9 mouse cellular contexts compared by ENCODE assay signal in the genomic region with DNA sequence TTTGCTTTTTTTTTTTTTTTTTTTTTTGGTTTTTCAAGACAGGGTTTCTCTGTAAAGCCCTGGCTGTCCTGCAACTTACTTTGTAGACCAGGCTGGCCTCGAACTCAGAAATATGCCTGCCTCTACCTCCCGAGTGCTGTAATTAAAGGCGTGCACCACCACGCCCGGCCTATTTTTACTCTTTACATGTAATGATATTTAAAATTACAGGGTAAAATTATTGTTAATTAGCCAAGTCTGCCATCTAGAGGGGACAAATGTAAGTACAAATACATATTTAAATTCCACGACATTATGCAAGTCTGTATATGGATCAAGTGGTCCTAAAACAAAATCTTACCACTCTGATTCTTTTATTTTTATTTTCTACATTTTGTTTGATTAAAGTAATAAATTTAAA. TPM values are rescaled to one million over a fixed set of nuclear protein-coding genes. Genes with fewer than 3 reads are reported as not detected.
DNase-seq lines count a peak whose midpoint lies in the region; ATAC-seq and TF ChIP-seq lines count a peak whose summit lies in the region.
"Had no signal": no experiment of that assay in that cellular context is flagged by ENCODE, and none has a peak within 500 bp of the region (broad histone marks: within the 10 kb centered on the region; RNA-seq: fewer than 3 reads in every experiment).

No protein-coding gene starts in this region.

- H3K27me3 ChIP-seq in liver, adult 2 months (ENCODE audit: control insufficient read depth, insufficient read depth, low read length) = no peaks in the 10 kb centered on the region
- no peaks in the 10 kb centered on the region for H3K27me3 ChIP-seq in hindbrain, embryonic 12.5 days
- H3K27me3 ChIP-seq: embryonic facial prominence, embryonic 12.5 days had no signal

- H3K36me3 ChIP-seq in liver, adult 2 months (ENCODE audit: control insufficient read depth, insufficient read depth, low read length) = peaks cover 29% of the 10 kb centered on the region
- peaks cover 51% of the 10 kb centered on the region for H3K36me3 ChIP-seq in hindbrain, embryonic 12.5 days

- peak; percentile 41 for DNase-seq in embryo, embryonic 11 days
- DNase-seq in embryo, embryonic 9.5 days (ENCODE audit: extremely low spot score) = no peak
- peak; percentile 35 for DNase-seq in liver, adult 2 months (ENCODE audit: extremely low read depth, low read depth, low spot score)
- DNase-seq in liver (no peak), R1 (ENCODE audit: low read depth, low spot score) (peak; percentile 16)
- no peak for DNase-seq in kidney, adult 8-10 months

- no peak overlapping the region for H3K4me2 ChIP-seq in hindbrain, embryonic 12.5 days (replicated peaks)
- H3K4me2 ChIP-seq: embryonic facial prominence, embryonic 12.5 days had no signal

- no peak overlapping the region for H3K9ac ChIP-seq in liver, adult 2 months (ENCODE audit: low read depth, low read length)
- H3K9ac ChIP-seq in hindbrain, embryonic 12.5 days = no peak overlapping the region
- H3K9ac ChIP-seq: embryonic facial prominence, embryonic 12.5 days had no signal

- WGBS in liver, adult 2 months = 57% methylated on average over 6 of the region's 6 CpGs
- 87% methylated on average over 6 of the region's 6 CpGs for WGBS in hindbrain, embryonic 12.5 days

- peak; percentile 76 for ATAC-seq in megakaryocyte progenitor cell, adult 5-6 weeks (replicated peaks; ENCODE audit: poor library complexity)
- no peak for ATAC-seq in hindbrain, embryonic 12.5 days (ENCODE audit: low FRiP score)

- H3K27ac ChIP-seq in liver, adult 2 months (replicated peaks; ENCODE audit: insufficient read depth, low read depth, low read length) = no peak overlapping the region
- H3K27ac ChIP-seq in hindbrain, embryonic 12.5 days = no peak overlapping the region
- H3K27ac ChIP-seq: embryonic facial prominence, embryonic 12.5 days had no signal

- H3K9me3 ChIP-seq in hindbrain, embryonic 12.5 days (replicated peaks) = no peaks in the 10 kb centered on the region
- H3K9me3 ChIP-seq: embryonic facial prominence, embryonic 12.5 days had no signal

- H3K4me1 ChIP-seq in liver, adult 2 months (ENCODE audit: control insufficient read depth, insufficient read depth, low read length) = peaks cover 4% of the 10 kb centered on the region; the same call in 1 of the 2 replicates
- H3K4me1 ChIP-seq in hindbrain, embryonic 12.5 days = no peaks in the 10 kb centered on the region
- H3K4me1 ChIP-seq: embryonic facial prominence, embryonic 12.5 days had no signal

- no peak for TF ChIP-seq CTCF in liver, adult 2 months (IDR thresholded peaks at IDR 0.05; ENCODE audit: low read depth, low read length)

- H3K79me2 ChIP-seq in liver, adult 2 months (ENCODE audit: control insufficient read depth, insufficient read depth, low read length) = no peaks in the 10 kb centered on the region

- no peak overlapping the region for H3K4me3 ChIP-seq in liver, adult 2 months (ENCODE audit: insufficient read depth, low read depth, low read length)
- no peak overlapping the region for H3K4me3 ChIP-seq in hindbrain, embryonic 12.5 days
- H3K4me3 ChIP-seq: embryonic facial prominence, embryonic 12.5 days had no signal

- TF ChIP-seq POLR2A in liver, adult 2 months (IDR thresholded peaks at IDR 0.05; ENCODE audit: extremely low read depth, insufficient read depth, low read length) = no peak

RNA-seq across cellular contexts. Expression of a gene that starts 49.9 kb away (rescaled TPM):
- 43.6 and 51.2 TPM in 2 replicates for total RNA-seq in liver, adult 2 months (2014; rRNA removed)
- 7.1 and 9.0 TPM in 2 replicates for polyA plus RNA-seq in liver, adult 2 months (2012; rRNA removed)
- 88.9 and 89.5 TPM in 2 replicates for total RNA-seq in megakaryocyte progenitor cell, adult 5-6 weeks (2015)
- 64.2 and 68.4 TPM in 2 replicates for total RNA-seq in megakaryocyte progenitor cell, adult 5-6 weeks (2017)
- 98.6 and 102 TPM in 2 replicates for polyA plus RNA-seq in hindbrain, embryonic 12.5 days (2016; fragmentation: Nextera tagmentation; extraction: Ambion mirVana)

Comparison
In these comparisons a context has a peak if more than half of its experiments do, and no peak if none do; other contexts are left out.
1. DNase-seq: peak in embryo, embryonic 11 days (single experiment), liver, adult 2 months (single experiment) and R1 (single experiment); none in embryo, embryonic 9.5 days (single experiment), liver (single experiment) and kidney, adult 8-10 months (0 of 2).